Mouse (Mus musculus): ENCODE measurements around the gene Olfr912.

DNA sequence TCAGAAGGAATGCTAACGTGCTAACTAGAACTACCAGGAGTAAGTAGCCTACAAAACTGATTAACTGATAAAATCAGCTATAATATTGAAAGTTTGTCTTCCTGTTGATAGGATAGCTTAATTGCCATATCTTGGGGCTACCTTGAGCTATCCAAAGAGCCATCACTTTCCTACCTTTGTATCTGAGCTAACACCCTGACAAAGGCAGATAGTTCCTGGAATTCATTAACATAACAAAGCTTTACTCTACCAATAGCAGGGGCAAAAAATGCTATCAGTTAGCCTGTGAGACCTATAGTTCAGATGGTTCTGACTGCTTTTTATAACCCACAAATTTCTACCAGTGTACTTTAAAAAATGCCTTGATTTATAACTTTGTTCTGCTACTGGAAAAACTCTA lies 11.1 kb downstream of the Olfr912 start:
- TF ChIP-seq POLR2A (IDR thresholded peaks at IDR 0.05; ENCODE audit: control insufficient read depth, low read depth, low read length) (no peak), CTCF (IDR thresholded peaks at IDR 0.05; ENCODE audit: control insufficient read depth, insufficient read depth, insufficient replicate concordance, low read depth, low read length) (no peak)
